In the genomic region with DNA sequence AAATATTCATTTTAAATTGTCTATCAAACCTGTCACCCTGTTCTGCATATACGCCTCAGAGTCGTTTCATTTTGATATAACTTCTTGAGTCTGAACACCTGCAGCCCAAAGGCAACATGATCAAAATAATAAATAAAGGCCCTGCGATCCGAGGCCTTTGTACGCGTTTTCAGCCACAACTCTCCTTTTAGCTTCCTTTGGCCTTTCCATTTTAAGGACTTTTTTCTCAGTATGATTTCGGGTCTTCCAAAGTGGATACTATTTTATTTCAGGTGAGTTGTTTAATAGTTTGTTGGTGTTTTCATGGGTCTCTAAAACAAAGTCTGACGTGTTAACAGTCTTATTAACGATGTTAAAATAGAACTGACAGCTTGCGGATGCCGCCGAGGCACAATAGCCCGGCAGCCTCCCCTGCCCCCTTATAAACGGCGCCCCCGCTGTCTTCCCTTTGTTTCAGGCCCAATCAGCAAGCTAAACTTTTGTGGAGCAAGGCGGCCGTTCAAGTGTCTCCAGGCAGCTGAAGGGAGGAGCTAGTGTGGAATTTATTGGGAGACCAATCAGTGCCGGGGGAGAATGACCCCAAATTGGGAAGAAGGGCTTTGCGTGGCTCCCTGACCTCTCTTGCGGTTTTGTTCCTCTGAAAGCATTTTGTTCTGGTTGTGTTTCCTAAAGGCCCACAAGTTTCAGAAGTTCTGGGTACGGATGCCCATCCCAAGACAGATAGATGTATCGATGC, we compare ENCODE assay signal across 9 mouse cellular contexts. TPM values are rescaled to one million over a fixed set of nuclear protein-coding genes. Genes with fewer than 3 reads are reported as not detected.
DNase-seq lines count a peak whose midpoint lies in the region; ATAC-seq and TF ChIP-seq lines count a peak whose summit lies in the region.
"Had no signal": no experiment of that assay in that cellular context is flagged by ENCODE, and none has a peak within 500 bp of the region (broad histone marks: within the 10 kb centered on the region; RNA-seq: fewer than 3 reads in every experiment).

No protein-coding gene starts in this region.

- H3K9ac ChIP-seq in heart, embryonic 14.5 days (ENCODE audit: low read length): no peak overlapping the region
- H3K9ac ChIP-seq in hindbrain, embryonic 16.5 days (ENCODE audit: low read depth, low read length): no peak overlapping the region
- no peak overlapping the region for H3K9ac ChIP-seq in kidney, embryonic 14.5 days (ENCODE audit: low read depth, low read length)

- no peak for ATAC-seq in heart, embryonic 14.5 days (ENCODE audit: insufficient number of reproducible peaks, insufficient read depth, low FRiP score, low read depth)
- ATAC-seq in hindbrain, embryonic 16.5 days: peak; percentile 35; the same call in 1 of the 2 replicates
- ATAC-seq in kidney, embryonic 14.5 days (ENCODE audit: low FRiP score, low TSS enrichment): no peak

- H3K27me3 ChIP-seq in heart, embryonic 14.5 days (ENCODE audit: control insufficient read depth, insufficient read depth, low read length): peaks cover 55% of the 10 kb centered on the region
- peaks cover 31% of the 10 kb centered on the region for H3K27me3 ChIP-seq in hindbrain, embryonic 16.5 days (replicated peaks; ENCODE audit: control insufficient read depth, insufficient read depth, low read length)
- no peaks in the 10 kb centered on the region for H3K27me3 ChIP-seq in thymus, adult 2 months (ENCODE audit: control insufficient read depth, insufficient read depth, low read length)
- peaks cover 71% of the 10 kb centered on the region for H3K27me3 ChIP-seq in kidney, embryonic 14.5 days (ENCODE audit: control insufficient read depth, insufficient read depth, low read length)

- H3K27ac ChIP-seq in heart, embryonic 14.5 days (replicated peaks in 1 of 2; ENCODE audit: control insufficient read depth in 1 of 2, insufficient read depth in 1 of 2, low read depth in 2 of 2, low read length in 2 of 2): no peak overlapping the region
- peak overlapping the region; percentile 25 for H3K27ac ChIP-seq in hindbrain, embryonic 16.5 days (ENCODE audit: low read depth, low read length)
- H3K27ac ChIP-seq in thymus, adult 2 months (ENCODE audit: control insufficient read depth, insufficient read depth, low read length): no peak overlapping the region
- no peak overlapping the region for H3K27ac ChIP-seq in kidney, embryonic 14.5 days (ENCODE audit: low read depth, low read length)

- no peak for TF ChIP-seq CTCF in thymus, adult 2 months (IDR thresholded peaks at IDR 0.05; ENCODE audit: borderline replicate concordance, control insufficient read depth, extremely low read depth, insufficient read depth, low read length, poor library complexity)

- TF ChIP-seq POLR2A in thymus, adult 2 months (IDR thresholded peaks at IDR 0.05; ENCODE audit: control insufficient read depth, extremely low read depth, insufficient read depth, low read length, poor library complexity): no peak

- peak overlapping the region; percentile 26; the same call in 1 of the 2 replicates for H3K4me2 ChIP-seq in heart, embryonic 14.5 days (ENCODE audit: low read length)
- peak overlapping the region; percentile 22 for H3K4me2 ChIP-seq in hindbrain, embryonic 16.5 days (ENCODE audit: low read length)
- no peak overlapping the region for H3K4me2 ChIP-seq in kidney, embryonic 14.5 days (replicated peaks; ENCODE audit: low read depth, low read length)

- 38% methylated on average over 23 of the region's 23 CpGs for WGBS in heart, embryonic 14.5 days
- 17% methylated on average over 23 of the region's 23 CpGs for WGBS in hindbrain, embryonic 16.5 days
- 86% methylated on average over 23 of the region's 23 CpGs for WGBS in thymus, adult 2 months
- WGBS in kidney, embryonic 14.5 days: 16% methylated on average over 23 of the region's 23 CpGs

- H3K4me3 ChIP-seq in heart, embryonic 14.5 days (ENCODE audit: control insufficient read depth in 1 of 2, insufficient read depth in 1 of 2, low read depth in 1 of 2, low read length in 2 of 2): no peak overlapping the region
- H3K4me3 ChIP-seq in hindbrain, embryonic 16.5 days (ENCODE audit: low read length): no peak overlapping the region
- H3K4me3 ChIP-seq in thymus, adult 2 months (ENCODE audit: control insufficient read depth, insufficient read depth, low read length): no peak overlapping the region
- no peak overlapping the region for H3K4me3 ChIP-seq in kidney, embryonic 14.5 days (ENCODE audit: low read length)

- H3K36me3 ChIP-seq in heart, embryonic 14.5 days (ENCODE audit: control insufficient read depth, insufficient read depth, low read length): no peaks in the 10 kb centered on the region
- H3K36me3 ChIP-seq in hindbrain, embryonic 16.5 days (ENCODE audit: control insufficient read depth, insufficient read depth, low read length): no peaks in the 10 kb centered on the region
- H3K36me3 ChIP-seq in thymus, adult 2 months (ENCODE audit: control insufficient read depth, insufficient read depth, low read length): no peaks in the 10 kb centered on the region
- no peaks in the 10 kb centered on the region for H3K36me3 ChIP-seq in kidney, embryonic 14.5 days (ENCODE audit: control insufficient read depth, insufficient read depth, low read length)

- no peaks in the 10 kb centered on the region for H3K4me1 ChIP-seq in heart, embryonic 14.5 days (ENCODE audit: control insufficient read depth in 2 of 2, insufficient read depth in 2 of 2, low read length in 2 of 2)
- peaks cover under 1% of the 10 kb centered on the region; the same call in 1 of the 2 replicates for H3K4me1 ChIP-seq in hindbrain, embryonic 16.5 days (ENCODE audit: control insufficient read depth, insufficient read depth, low read depth, low read length)
- H3K4me1 ChIP-seq in thymus, adult 2 months (replicated peaks; ENCODE audit: control insufficient read depth, insufficient read depth, low read length): no peaks in the 10 kb centered on the region
- H3K4me1 ChIP-seq in kidney, embryonic 14.5 days (ENCODE audit: control insufficient read depth, insufficient read depth, low read length): no peaks in the 10 kb centered on the region

- H3K9me3 ChIP-seq in heart, embryonic 14.5 days (ENCODE audit: control insufficient read depth, low read length): no peaks in the 10 kb centered on the region
- no peaks in the 10 kb centered on the region for H3K9me3 ChIP-seq in hindbrain, embryonic 16.5 days (ENCODE audit: control insufficient read depth, low read length)
- H3K9me3 ChIP-seq in kidney, embryonic 14.5 days (ENCODE audit: control insufficient read depth, low read length): no peaks in the 10 kb centered on the region

- no peak for DNase-seq in heart, postnatal 10 days
- peak; percentile 42 to 83 for DNase-seq in cerebellum, postnatal 4 days (ENCODE audit: low spot score in 2 of 2)
- peak; percentile 89 for DNase-seq in retina, embryonic 14.5 days (ENCODE audit: low spot score)
- DNase-seq in thymus, adult 2 months: no peak
- no peak for DNase-seq in urinary bladder, postnatal 14 days (ENCODE audit: low spot score)
- DNase-seq: lung, postnatal 10 days had no signal

- intact Hi-C loops in heart, postnatal 10 days (cut with DNase I): loop anchor here (10.0 kb wide), 3 partner anchors 246 to 1086 kb away; partner anchors contain the start of gene Zic2

RNA-seq across cellular contexts. Expression of gene Clybl, which starts 47.5 kb away (rescaled TPM):
- 94.9 and 100 TPM in 2 replicates for polyA plus RNA-seq in heart, embryonic 14.5 days (2014; fragmentation: Nextera tagmentation; extraction: Ambion mirVana)
- total RNA-seq in heart, postnatal 10 days (2021): 100 to 1,000 TPM; 103 TPM
- polyA plus RNA-seq in hindbrain, embryonic 16.5 days (2015; fragmentation: Nextera tagmentation; extraction: Ambion mirVana): 15.7 and 21.6 TPM in 2 replicates
- 4.3 and 5.5 TPM in 2 replicates for polyA plus RNA-seq in thymus, adult 2 months (2012; rRNA removed)
- polyA plus RNA-seq in kidney, embryonic 14.5 days (2014; fragmentation: Nextera tagmentation; extraction: Ambion mirVana): 29.0 and 30.3 TPM in 2 replicates

Comparison
In these comparisons a context has a peak if more than half of its experiments do, and no peak if none do; other contexts are left out.
1. DNase-seq: peak in cerebellum, postnatal 4 days (2 of 2) and retina, embryonic 14.5 days (single experiment); none in heart, postnatal 10 days (0 of 2), thymus, adult 2 months (single experiment) and urinary bladder, postnatal 14 days (single experiment).